Mouse (Mus musculus) E14TG2a.4 (cell line): ENCODE data around the gene Castor2.

Experiments
- H3K27me3 ChIP-seq: 2 replicates; pipeline ENCODE4 v1.6.1; 2014; ENCODE audit warnings: low read length, control low read depth; ENCODE audit not compliant: insufficient read depth
- H3K36me3 ChIP-seq: 2 replicates; pipeline ENCODE4 v1.6.1; 2014; ENCODE audit warnings: low read length, control low read depth; ENCODE audit not compliant: insufficient read depth
- H3K4me1 ChIP-seq: replicated peaks from 2 replicates; pipeline ENCODE4 v1.6.1; 2014; ENCODE audit warnings: low read depth, low read length, control low read depth
- H3K4me3 ChIP-seq: replicated peaks from 2 replicates; pipeline ENCODE4 v1.5.1; 2014; ENCODE audit warnings: mild to moderate bottlenecking, low read length
- H3K9me3 ChIP-seq: 2 replicates; pipeline ENCODE4 v1.6.1; 2014; ENCODE audit warnings: low read length, control low read depth
- CTCF ChIP-seq: conservative IDR thresholded peaks from 2 replicates; pipeline ENCODE4 v1.5.1; 2014; ENCODE audit warnings: low read length
- NANOG ChIP-seq: IDR thresholded peaks from 2 replicates; pipeline ENCODE4 v1.6.1; 2014; ENCODE audit warnings: borderline replicate concordance, low read length, mixed read lengths
- POU5F1 ChIP-seq: IDR thresholded peaks from 2 replicates; pipeline ENCODE4 v1.6.1; 2014; ENCODE audit warnings: low read length, borderline replicate concordance

The Castor2 gene

DNA sequence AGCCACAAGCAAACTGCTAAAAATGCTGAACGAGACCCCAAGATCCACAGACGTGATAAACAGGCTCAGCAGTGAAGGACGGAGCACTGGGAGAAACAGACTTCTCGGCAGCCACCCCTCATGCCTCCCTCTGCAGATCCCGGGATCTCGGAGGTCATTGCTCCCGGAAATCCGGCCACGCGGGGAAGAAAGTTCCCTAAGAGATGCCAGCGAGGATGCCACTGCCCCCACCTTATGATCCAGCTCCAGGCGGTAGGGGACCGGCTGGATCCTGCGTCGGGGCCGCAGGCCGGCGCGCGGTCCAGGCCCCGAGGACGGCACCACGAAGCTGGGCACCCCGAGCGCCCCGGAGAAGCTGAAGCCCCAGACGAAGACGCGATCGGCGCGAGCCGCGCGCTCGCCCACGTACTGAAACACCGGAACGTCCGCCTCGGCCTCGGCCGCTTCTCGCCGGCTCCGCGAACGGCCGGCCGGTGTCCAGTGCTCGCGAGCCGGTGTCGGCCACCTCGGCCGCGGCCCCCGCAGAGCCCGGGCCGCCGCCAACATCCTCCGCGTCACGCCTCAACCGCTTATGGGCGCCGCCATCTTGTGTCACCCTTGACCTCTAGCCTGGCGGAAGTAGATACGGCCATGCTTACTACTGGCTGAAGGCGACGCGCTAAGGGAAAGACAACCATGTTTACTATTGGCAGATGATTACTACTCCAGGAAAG, 76.8 kb downstream of the Castor2 start, which contains the start of gene Rcc1l:
Gene Rcc1l, minus strand, starts transcription at position 606 of the 713 bp plus-strand sequence.
- TF ChIP-seq POU5F1 (no peak), CTCF (no peak), NANOG (no peak)
- no peaks in the 10 kb centered on the region for H3K27me3 ChIP-seq
- peaks cover 24% of the 10 kb centered on the region for H3K36me3 ChIP-seq
- H3K4me3 ChIP-seq: peak within 1 kb of the TSS; percentile 97
- no peaks in the 10 kb centered on the region for H3K9me3 ChIP-seq
- H3K4me1 ChIP-seq: peaks cover 82% of the 10 kb centered on the region

DNA sequence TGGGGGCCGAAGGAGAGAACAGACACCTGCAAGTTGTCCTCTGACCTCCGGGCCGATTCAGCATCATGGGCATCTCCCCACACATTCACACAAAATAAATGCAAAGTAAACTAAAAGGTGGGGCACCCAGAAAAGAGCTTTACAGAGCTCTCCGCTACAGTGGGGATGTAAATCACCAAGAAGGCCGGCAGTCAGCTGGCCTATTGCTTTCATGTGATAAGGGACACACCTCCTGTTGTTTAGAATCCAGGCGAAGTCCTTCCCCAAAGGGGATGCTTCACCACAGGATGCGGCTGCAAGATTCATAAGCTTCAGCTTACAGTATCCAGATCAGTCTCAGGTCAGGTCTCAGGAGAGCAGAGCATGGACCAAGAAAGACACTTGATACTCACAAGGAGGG, 79.0 kb downstream of the Castor2 start:
- Histone ChIP-seq H3K4me3 (peak overlapping the region; percentile 49), H3K36me3 (peaks cover 13% of the 10 kb centered on the region), H3K9me3 (no peaks in the 10 kb centered on the region), H3K27me3 (no peaks in the 10 kb centered on the region), H3K4me1 (peaks cover 84% of the 10 kb centered on the region)
- no peak for TF ChIP-seq POU5F1
- TF ChIP-seq NANOG: no peak
- no peak for TF ChIP-seq CTCF

DNA sequence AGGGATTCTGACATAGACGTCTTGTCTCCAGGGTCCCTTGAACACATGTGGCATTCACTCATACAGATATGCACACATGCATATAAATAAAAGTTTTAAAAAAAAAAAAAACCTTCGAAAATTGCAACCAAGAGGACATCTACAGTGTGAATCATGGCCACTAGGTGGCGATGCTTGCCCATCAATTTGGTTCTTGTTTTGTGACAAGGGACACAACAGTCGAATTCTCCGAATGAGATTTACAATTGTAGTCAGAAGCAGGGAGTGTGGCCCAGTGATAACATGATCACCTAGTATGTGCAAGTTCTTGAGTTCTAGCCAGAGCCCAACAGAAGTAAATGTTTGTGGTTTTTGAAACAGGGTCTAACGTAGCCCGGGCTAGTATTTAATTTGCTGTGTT, 80.4 kb downstream of the Castor2 start:
- H3K27me3 ChIP-seq: no peaks in the 10 kb centered on the region
- peaks cover 71% of the 10 kb centered on the region for H3K4me1 ChIP-seq
- no peaks in the 10 kb centered on the region for H3K9me3 ChIP-seq
- TF ChIP-seq CTCF (peak; percentile 76), NANOG (no peak)
- no peak overlapping the region for H3K4me3 ChIP-seq
- H3K36me3 ChIP-seq: peaks cover 6% of the 10 kb centered on the region; the same call in 1 of the 2 replicates

DNA sequence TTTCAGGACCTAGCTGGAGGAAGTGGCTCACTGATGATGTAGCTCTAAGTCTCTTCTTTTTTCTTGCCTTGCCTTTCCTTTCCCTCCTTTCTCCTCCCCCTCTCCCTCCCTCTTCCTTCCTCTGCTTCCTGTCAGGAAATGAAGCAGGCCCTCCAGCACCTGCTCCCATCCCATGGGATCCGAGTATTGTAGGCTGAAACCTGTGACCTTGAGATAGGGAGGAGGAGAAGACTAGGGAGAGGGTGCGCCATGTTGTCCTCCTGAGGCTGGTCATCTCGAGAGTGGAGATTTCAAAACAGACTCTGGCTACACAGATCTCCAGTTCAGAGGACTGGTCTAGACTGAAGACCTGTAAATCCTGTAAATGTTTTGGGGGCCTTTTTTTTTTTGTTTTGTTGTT, 82.7 kb downstream of the Castor2 start:
- H3K36me3 ChIP-seq: peaks cover 6% of the 10 kb centered on the region; the same call in 1 of the 2 replicates
- TF ChIP-seq NANOG (no peak), CTCF (no peak), POU5F1 (no peak)
- H3K9me3 ChIP-seq: no peaks in the 10 kb centered on the region
- H3K27me3 ChIP-seq: no peaks in the 10 kb centered on the region
- peaks cover 69% of the 10 kb centered on the region for H3K4me1 ChIP-seq
- H3K4me3 ChIP-seq: peak overlapping the region; percentile 87

DNA sequence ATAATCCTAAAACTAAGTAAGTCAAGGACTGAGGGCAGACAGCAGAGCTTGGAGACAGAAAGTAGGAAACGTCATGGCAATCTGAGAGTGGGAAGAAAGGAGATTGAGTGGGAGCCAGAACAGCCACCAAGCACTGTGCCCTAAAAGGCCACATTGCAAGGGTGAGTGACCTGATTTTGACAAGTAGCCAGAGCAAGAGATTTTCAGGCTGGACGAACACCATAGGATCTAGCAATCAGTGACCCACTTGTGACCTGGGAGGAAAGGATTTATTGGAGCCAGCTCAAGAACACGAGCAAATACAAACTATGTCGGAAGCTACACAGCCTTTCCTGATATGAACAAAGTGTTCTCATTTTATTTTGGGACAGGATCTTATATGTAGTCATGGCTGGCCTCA, 83.2 kb downstream of the Castor2 start:
- no peaks in the 10 kb centered on the region for H3K27me3 ChIP-seq
- peaks cover 64% of the 10 kb centered on the region for H3K4me1 ChIP-seq
- peak overlapping the region; percentile 87 for H3K4me3 ChIP-seq
- H3K9me3 ChIP-seq: no peaks in the 10 kb centered on the region
- TF ChIP-seq POU5F1 (no peak), CTCF (no peak), NANOG (no peak)
- H3K36me3 ChIP-seq: peaks cover 6% of the 10 kb centered on the region; the same call in 1 of the 2 replicates

DNA sequence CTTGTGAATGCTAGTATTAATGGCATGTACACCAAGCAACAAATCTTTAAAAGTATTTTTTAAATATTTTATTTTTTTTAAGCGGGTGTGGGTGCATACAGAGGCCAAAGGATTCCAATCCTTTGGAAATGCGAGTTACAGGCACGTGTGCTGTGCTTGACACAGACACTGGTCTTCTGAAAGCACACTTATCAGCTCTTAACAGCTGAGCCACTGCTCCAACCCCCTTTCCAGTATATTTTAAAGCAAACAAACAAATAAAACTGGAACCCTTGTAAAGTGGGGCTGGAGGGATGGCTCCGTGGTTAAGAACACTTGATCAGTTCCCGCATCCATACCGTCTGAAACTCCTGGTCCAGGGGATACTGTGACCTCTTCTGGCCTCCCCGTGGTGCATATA, 83.7 kb downstream of the Castor2 start:
- H3K4me3 ChIP-seq: peak overlapping the region; percentile 87
- H3K9me3 ChIP-seq: no peaks in the 10 kb centered on the region
- peaks cover 64% of the 10 kb centered on the region for H3K4me1 ChIP-seq
- peaks cover 6% of the 10 kb centered on the region; the same call in 1 of the 2 replicates for H3K36me3 ChIP-seq
- H3K27me3 ChIP-seq: no peaks in the 10 kb centered on the region
- no peak for TF ChIP-seq NANOG
- no peak for TF ChIP-seq POU5F1
- TF ChIP-seq CTCF: no peak

DNA sequence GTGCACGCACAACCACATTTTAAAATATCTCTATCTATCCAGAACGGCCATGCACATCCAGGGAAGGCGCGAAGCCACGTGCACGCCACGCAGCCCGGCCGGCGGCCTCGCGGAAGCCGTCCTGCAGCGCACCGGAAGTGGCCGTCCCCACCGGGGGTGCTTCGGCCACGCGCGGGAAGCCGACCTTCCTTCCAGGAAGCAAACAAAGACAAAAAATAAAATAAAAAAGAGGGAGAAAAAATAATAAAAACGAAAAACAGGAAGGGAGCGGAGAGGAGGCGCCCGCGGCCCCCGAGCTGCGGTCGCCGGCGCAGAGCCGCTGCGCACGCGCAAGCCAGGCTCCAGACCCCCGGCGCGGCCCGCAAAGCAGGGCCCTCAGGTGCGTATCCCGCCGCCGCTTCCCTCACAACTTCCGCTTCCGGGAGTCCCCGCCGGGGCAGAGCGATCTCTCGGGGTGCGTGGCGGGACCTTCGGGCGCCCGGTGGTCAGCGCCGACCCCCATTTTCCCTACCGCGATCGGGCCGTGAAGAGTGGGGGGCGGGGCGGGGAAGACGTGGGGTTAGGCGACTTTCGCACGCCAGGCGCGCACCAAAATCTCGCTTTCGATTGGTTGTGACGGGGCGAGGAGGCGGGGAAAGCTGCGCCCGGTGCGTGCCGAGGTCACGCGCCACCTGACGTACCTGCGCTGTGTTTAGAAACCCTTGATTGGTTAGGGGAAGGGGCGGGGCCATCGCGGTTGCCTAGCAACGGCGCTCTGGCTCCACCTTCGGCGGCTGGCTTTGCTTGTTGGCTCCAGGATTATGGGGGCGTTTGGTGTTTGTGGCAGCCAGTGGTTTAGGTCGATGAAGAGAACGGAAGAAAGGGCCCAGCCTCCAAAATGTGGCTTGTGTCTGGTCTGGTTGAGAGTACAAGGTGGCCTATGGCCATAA, 84.6 kb downstream of the Castor2 start, which contains the start of gene Gtf2ird2:
Gene Gtf2ird2, plus strand, starts transcription at position 140 of the 929 bp plus-strand sequence.
- Histone ChIP-seq H3K4me1 (peaks cover 58% of the 10 kb centered on the region), H3K9me3 (no peaks in the 10 kb centered on the region), H3K27me3 (no peaks in the 10 kb centered on the region), H3K36me3 (peaks cover 6% of the 10 kb centered on the region; the same call in 1 of the 2 replicates), H3K4me3 (peak within 1 kb of the TSS; percentile 87)
- TF ChIP-seq POU5F1 (no peak), CTCF (no peak), NANOG (no peak)

DNA sequence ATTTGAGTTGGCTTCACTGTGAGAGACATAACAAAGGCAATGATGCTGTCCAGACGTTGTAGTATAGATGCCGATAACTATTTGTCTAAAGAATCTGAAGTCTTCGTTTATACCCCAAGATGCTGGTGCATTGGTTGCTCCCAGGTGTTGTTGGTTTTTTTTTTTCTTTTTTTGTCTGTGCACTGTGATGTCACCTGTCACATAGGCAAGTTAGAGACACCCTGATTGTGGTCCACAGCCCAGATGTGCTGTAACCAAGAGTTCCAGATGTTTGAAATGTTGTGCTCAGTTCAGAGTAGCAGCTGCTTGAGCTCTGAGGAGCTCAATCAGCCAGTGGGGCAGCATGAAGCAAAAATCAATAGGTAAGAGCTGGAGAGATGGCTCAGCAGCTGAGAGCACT, 86.5 kb downstream of the Castor2 start:
- Histone ChIP-seq H3K27me3 (no peaks in the 10 kb centered on the region), H3K4me3 (no peak overlapping the region), H3K4me1 (peaks cover 44% of the 10 kb centered on the region), H3K36me3 (peaks cover 6% of the 10 kb centered on the region; the same call in 1 of the 2 replicates), H3K9me3 (no peaks in the 10 kb centered on the region)
- no peak for TF ChIP-seq POU5F1
- no peak for TF ChIP-seq NANOG
- no peak for TF ChIP-seq CTCF
